Mouse (Mus musculus): ENCODE results near the gene Rptor.

Gene Rptor

DNA sequence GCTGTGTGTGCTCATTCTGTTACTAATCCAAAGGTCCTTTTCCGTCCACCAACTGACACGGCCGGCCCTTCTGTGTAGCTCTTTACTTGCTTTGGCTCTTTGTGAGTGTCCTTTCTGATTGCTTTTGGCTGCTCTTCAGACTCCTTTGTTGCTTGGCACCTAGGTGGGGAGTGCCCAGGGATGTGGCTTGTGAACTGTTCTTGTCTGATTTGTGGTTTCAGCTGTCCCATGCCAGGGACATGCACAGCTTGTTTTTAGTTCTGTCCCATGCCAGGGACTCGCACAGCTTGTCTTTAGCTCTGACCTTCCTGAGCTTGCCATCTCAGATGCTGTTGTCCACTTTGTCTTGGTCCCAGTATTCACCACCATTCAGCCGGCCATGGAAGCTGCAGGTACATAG, 4.8 kb downstream of the Rptor start:
- DNase-seq = no peak

- DNase-seq = no peak
These were observed 8.8 kb downstream of the Rptor start for GRCm38 (mm10) chr11:119611496-119611895.

- DNase-seq = no peak
These were observed 9.5 kb downstream of the Rptor start for GRCm38 (mm10) chr11:119612179-119612578.

DNA sequence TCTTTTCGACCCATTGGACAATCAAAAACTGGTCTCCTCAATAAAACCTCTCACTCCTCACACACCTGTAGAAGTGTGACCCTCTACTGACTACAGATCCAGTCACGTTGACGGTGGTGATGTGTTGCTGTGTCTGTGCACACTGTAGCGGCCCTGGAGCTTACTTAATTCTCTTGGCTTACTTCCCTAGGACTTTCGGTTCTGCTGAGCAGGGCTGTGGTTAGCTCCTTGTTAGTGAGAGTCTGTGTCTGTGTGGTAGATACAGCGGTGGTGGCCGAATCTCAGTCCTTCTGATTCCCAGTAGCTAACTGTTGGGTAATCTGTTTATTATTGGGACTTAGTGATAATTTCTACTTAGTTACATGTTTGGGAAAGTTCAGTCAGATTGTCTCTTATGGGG, 12.4 kb downstream of the Rptor start:
- no peak for DNase-seq

DNA sequence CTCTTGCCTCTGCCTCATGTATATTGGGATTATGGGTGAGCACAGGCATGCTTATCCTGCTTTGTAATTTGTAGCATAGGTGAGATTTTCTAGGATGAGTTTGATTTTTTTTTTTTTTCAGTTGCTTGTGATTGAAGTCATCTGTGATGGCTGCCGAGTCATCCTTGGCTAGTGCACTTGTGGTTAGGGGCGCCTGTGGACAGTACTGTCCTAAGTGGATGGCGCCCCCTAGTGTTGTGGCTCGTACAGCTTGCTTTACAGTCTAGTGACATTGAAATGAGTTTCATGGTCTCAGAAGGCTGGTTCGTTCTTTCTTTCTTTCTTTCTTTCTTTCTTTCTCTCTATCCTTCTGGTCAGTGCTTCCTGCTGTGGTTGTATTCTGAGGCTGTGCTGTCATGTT, 16.1 kb downstream of the Rptor start:
- DNase-seq = peak; percentile 74

GRCm38 (mm10) chr11:119621266-119621665, 18.6 kb downstream of the Rptor start:
- no peak for DNase-seq

GRCm38 (mm10) chr11:119623800-119624199, 21.1 kb downstream of the Rptor start:
- DNase-seq = no peak

- DNase-seq = no peak
These were observed 21.7 kb downstream of the Rptor start for GRCm38 (mm10) chr11:119624401-119624800.

DNA sequence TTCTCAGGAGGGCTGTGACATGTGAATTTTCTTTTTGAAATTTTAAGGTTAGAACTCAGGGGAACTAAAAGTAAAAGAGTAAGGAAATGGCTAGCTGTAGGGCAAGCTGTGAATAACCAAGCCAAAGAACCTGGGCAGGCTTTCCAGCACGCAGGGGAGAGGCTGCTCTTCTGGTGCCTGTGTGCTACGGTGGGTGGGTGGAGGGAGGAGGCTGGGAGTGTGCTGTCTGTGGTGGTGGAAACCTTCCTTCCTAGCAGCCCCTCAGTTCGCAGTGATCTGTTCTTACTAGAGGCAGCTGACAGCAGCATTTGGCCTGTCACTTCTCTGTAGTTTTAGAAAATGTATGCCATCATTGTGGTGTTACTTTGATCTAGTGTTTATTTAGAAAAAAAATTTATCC, 22.2 kb downstream of the Rptor start:
- DNase-seq = no peak

DNA sequence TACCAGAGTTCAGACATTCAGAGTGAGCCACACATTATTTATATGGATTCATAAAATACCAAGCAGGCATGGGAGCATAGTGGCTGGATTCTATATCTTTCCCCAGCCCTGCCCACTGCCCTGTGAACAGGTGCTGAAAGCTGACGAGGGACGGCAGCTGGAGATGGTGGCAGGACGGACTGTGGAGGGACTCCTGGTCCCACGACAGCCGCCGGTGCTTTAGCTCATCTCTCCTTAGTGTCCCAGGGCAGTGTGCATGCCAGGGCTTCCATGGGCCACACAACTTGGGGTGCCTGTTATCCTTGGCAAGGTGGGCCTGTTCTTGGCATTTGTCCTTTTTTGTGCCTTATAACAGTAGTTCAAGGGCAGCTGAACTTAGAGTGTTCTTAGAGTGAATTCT, 22.8 kb downstream of the Rptor start:
- no peak for DNase-seq

DNA sequence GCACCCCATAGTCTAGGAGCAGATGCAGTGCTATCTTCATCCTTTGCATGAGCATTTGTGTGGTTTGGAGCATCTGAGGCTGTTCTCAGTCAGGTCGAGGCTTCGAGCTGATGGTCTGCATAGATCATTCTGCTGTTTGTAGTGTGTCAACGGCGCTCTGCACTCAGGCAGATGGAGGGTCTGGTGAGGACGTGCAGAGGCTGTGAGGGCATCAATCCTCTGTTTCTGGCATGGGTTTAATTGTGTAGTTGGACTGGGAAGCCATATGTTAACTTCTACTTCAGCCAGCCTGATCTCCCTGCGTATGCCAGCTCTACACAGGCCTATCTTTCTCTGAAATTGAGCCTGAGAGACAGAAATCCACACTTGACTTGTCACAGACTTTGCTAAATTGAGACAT, 23.2 kb downstream of the Rptor start:
- DNase-seq = no peak

DNA sequence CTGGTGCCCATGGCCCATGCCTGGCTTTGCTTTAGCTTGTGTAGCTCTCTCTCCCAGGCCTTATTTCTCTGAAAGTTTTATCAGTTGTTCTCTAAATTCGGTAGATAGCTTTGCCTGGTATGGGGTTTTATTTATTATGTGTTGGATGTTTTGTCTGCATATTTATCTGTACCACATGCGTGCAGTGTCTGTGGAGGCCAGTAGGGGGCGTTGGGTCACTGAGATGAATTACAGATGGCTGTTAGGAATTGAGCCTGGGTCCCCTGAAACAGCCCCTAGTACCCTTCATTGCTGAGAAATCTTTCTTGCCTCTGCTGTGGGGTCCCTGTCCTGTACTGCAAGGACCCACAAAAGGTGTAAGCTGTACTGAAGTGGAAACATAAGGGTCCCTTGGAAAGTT, 24.5 kb downstream of the Rptor start:
- no peak for DNase-seq

DNA sequence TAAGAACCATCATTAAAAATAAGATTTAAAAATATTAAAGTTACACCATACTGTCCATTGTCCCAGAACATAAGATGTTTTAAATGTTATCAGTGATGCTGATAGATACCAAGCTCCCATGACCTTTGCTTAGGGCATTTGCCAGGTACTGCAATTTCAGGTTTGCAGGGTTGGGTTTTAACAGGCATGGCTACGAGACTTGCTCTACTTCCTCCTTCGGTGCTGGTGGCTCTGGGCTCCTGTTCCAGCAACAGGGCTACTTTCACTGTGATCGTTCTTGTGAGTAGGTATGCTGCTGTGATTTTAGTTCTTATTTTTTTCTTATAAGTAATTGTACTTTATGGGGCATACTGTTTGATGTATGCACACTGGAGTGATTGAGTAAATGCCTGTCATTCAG, 26.4 kb downstream of the Rptor start:
- DNase-seq = no peak

- no peak for DNase-seq
These were observed 27.6 kb downstream of the Rptor start for GRCm38 (mm10) chr11:119630329-119630728.

DNA sequence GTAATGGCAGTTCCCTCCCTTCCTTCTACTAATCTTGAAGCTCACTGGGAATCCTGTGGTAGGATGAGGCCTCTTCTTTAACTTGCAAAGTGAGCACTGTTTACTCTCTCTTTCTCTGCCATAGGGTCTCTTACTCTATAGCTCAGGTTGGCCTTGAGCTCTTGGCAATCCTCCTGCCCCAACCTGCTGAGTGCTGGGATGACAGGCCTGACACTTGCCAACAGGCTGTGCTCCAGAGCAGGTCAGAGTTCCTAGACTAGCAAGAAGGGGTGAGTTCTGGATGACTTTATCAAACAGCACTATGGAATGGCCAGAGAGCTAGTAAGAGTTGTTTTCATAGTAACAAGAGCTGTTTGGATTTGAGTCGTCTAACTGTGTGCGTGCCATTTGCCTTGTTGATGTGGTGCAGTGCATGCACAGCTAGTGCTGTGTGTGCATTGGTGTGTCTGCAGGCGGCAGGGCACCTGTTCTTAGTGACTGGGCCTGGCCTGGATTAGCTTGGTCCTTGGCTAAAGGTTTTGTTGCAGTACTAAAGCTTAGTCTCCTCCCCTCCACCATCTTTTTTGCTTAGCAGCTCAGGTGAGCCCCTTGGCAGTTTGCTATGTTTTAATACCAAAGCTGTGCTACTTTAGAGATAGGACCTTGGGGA, 28.6 kb downstream of the Rptor start:
- no peak for DNase-seq

- no peak for DNase-seq
These were observed 33.7 kb downstream of the Rptor start for GRCm38 (mm10) chr11:119636371-119636883.

GRCm38 (mm10) chr11:119637519-119637918, 34.8 kb downstream of the Rptor start:
- no peak for DNase-seq

DNA sequence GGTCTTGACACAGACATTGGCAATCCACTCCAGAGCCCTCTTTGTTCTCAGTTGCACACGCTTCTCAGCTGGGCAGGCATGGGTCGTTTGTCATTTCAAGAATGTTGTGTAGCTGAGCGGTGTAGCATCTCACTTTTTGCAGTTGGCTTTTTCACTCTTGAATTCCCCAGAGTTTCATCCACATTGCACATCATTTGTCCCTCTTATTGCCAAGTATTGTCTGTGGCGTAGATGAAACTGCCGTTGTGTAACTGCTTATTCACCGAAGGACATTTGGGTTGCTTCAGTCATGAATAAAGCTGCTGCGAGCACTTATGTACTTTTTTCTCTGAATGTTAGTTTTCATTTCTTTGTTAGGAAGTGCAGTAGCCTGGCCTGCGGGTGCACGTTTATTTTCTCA, 37.8 kb downstream of the Rptor start:
- no peak for DNase-seq

GRCm38 (mm10) chr11:119641831-119642381, 39.2 kb downstream of the Rptor start:
- no peak for DNase-seq

DNA sequence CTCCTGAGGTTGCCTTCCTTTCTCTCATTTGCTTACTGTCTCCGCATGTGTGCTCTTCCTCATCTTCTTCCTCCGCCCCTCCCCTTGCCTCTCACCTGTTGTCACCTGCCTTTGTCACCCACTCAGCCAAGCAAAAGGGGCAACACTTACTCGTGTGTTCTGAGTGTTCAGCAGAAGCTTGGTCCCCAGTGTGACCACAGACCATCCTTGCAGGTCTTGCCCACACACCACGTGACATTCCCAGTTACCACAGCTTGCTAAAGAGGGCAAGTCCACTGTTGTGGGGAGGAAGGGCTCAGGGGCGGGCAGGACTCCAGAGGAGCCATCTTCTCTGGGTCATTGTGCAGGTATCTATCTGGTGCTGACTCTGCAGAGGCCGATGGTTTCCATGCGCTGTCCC, 40.6 kb downstream of the Rptor start:
- DNase-seq = no peak

- DNase-seq = no peak
These were observed 41.4 kb downstream of the Rptor start for GRCm38 (mm10) chr11:119644140-119644539.

DNA sequence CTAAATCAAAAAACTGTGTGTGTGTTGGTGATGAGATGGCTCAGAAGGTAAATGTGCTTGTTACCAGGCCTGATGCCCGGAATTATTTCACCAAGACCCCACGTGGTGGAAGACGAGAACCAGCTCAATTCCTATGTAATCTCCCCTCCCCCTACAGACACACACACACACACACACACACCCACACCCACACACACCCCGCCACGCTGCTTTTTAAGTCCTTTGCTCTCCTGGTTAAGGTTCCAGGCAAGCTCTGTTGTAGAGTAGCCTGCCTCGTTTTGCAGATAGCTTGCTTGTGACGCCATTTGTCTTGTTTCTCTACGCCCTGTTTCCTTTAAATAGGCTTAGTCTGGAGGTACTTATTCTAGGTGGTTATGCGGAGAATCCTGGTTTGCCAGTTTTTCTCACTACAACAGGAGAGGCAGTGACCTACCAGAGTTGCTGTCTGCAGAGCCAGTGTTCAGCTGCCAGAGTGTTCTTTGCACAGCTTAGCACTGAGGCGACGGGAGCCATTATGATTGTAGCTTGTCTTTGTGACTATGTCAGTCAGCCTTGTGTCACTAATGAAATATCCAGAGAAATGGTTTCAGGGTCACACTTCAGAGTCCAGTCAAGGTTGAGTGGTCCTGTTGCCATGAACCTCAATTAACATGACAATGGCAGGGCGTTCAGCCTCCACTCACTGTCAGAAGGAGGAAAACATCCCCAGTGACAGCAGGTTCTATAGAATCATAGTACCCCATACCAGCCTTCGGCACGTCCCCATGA, 42.1 kb downstream of the Rptor start:
- DNase-seq = no peak

DNA sequence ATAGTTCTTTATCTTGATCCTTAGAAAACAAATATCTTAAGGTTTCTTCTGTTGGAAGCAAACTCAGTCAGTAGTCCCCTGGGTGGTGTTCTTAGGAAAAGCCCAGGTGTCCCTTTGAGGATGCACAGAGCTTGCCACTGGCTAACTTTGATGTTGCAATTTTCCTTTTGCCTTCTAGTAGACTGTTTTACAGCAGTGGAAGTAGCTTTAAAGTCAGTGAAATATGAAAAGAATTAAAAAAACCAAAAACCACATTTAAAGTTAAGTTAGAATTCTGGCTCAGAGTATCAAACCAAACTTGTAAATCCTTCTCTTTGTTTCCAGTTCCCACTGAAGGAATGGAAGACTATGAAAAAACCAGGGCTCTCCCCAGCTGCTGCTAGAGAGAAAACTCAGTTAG, 47.8 kb downstream of the Rptor start:
- DNase-seq = no peak

DNA sequence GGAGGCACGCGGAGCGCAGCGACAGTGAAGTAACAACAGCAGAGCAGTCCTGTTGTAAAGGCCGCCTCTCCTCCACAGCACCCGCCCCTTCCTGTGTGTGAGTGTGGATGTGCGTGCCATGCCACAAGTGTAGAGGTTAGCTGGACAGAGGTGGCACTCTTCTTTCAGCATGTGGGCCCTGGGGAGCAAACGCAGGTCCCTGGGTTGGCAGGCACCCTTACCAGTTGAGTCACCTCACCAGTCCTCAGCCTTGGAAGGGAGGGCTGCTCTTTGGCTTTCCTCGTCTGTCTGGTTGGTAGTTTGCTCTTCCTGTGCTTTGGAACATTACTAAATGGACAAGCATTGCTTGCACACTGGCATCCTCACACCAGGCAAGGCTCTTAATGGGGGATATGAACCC, 50.6 kb downstream of the Rptor start:
- no peak for DNase-seq

Data from right cerebral cortex, postnatal 4 days (tissue).